Mouse (Mus musculus) naive thymus-derived CD4-positive, alpha-beta T cell, adult 2 months (primary cell): ENCODE data around the gene Frmd8.

Source experiments
- DNase-seq: peaks from one replicate; pipeline ENCODE4 v3.0.0-alpha.2; 2011; ENCODE audit warnings: low read depth

Frmd8 gene

GRCm38 (mm10) chr19:5806809-5807205, 68.3 kb downstream of the Frmd8 start:
- peak; percentile 62 for DNase-seq

DNA sequence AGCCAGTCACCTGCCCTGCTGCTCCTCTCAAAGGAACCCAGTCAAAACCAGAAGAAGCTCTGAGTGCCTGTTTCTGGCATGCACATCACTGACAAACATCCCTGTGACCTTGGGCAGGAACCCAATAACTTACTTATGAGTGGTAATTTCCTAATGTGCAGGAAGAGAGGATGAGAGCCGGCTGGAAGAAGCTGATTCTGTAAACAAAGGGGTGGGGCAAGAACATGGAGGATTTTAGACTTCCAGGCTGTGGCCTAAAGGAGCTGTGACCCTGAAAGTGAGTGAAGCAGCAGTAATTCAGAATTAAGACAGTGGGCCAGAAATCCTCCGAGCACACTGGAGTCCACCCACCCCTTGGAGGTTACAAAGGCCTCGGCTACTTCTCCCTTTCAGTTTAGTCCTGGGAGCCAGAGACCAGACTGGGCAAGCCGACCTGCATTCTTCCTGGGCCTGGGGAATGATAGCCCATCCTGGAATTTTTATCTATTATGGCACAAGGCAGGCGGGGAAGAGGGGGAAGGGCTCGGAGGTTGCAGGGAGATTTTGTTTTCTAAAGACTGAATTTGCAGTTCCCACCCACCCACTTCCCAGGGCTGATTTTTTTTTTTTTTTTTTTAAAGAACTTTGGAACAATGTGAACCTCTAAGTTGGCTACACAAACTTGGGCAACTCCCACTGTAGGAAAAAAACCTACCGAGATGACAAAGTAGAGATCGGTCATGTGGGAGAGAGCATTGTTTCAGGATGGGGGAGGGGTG, 68.8 kb downstream of the Frmd8 start:
- no peak for DNase-seq

GRCm38 (mm10) chr19:5804371-5804899, 70.6 kb downstream of the Frmd8 start:
- peak; percentile 48 for DNase-seq

DNA sequence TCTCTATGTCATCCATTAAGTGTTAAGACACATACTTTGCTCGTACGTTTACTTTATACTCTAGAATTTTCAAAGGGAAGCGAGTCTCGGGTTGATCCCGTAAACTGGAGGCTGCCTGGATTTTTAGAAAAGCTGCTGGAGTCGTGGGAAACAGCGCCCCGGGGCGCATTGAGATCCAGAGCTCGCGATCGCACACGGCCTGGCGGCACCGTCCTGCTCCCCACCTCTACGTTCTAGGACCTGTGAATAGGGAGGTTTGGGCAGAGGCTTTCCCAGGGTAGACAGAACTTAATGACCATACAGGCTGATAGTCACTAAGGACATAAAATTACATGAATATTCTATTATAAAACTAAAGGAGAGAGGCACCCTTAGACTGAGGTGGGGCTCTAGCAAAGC, 71.2 kb downstream of the Frmd8 start:
- DNase-seq, result no peak

- peak; percentile 99 for DNase-seq
Measured at GRCm38 (mm10) chr19:5803041-5803880, 71.8 kb downstream of the Frmd8 start.

DNA sequence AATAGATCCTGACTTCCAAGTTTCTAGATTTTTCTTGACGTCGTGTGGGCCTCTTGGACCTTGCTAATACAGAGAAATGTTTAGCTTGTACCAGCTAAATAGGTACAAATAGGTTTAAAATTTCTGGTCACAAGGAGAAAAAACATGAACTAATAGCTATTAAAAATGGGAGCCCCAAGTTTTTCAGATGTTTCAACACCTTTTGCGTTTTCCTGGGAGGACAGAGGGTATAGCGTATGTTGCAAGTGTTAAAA, 72.4 kb downstream of the Frmd8 start:
- DNase-seq, result no peak

- DNase-seq, result peak; percentile 99
Measured at GRCm38 (mm10) chr19:5802011-5802786, 72.9 kb downstream of the Frmd8 start.

GRCm38 (mm10) chr19:5801432-5801964, 73.6 kb downstream of the Frmd8 start:
- DNase-seq, result peak; percentile 62

GRCm38 (mm10) chr19:5800632-5801431, 74.2 kb downstream of the Frmd8 start:
- peak; percentile 64 for DNase-seq

GRCm38 (mm10) chr19:5800350-5800631, 74.8 kb downstream of the Frmd8 start:
- DNase-seq, result no peak
